Mouse (Mus musculus) MEL (cell line): Measurements from ENCODE around the gene Gm28729. TPM values are rescaled to one million over a fixed set of nuclear protein-coding genes. Genes with fewer than 3 reads are reported as not detected.

Experiments
- DNase-seq: peaks from one replicate; pipeline ENCODE4 v3.0.0; 2011; ENCODE audit warnings: low read depth, low spot score
- H3K27ac ChIP-seq: 2 replicates; pipeline ENCODE4 v1.5.1; 2012; ENCODE audit warnings: low read depth, mild to moderate bottlenecking, control low read depth, low read length, moderate library complexity; ENCODE audit not compliant: control insufficient read depth
- H3K27me3 ChIP-seq, 2 experiments: fragments of 150-350 bp in 1 of 2; sonication (generic) in 1 of 2; 2 replicates each; pipeline ENCODE4 v1.6.1; 2012; ENCODE audit warnings: low read length in 2 of 2, mild to moderate bottlenecking in 2 of 2, improper control_type of control experiment in 1 of 2, moderate library complexity in 1 of 2; ENCODE audit not compliant: insufficient read depth in 2 of 2, control insufficient read depth in 1 of 2
- H3K36me3 ChIP-seq, 2 experiments: 2 replicates each; pipeline ENCODE4 v1.6.1; 2012 to 2014; ENCODE audit warnings: low read length in 2 of 2, improper control_type of control experiment in 1 of 2, inconsistent platforms in 1 of 2, mild to moderate bottlenecking in 1 of 2; ENCODE audit not compliant: insufficient read depth in 2 of 2, control insufficient read depth in 1 of 2
- H3K4me1 ChIP-seq, 2 experiments: fragments of 150-350 bp in 1 of 2; sonication (generic) in 1 of 2; 2 replicates each; pipeline ENCODE4 v1.6.1; 2012; ENCODE audit warnings: low read length in 2 of 2, improper control_type of control experiment in 1 of 2, mild to moderate bottlenecking in 1 of 2; ENCODE audit not compliant: insufficient read depth in 2 of 2, control insufficient read depth in 1 of 2
- H3K4me3 ChIP-seq, 2 experiments: fragments of 150-350 bp in 1 of 2; sonication (generic) in 1 of 2; 2 replicates each; pipeline ENCODE4 v1.5.1; 2012; ENCODE audit warnings: low read depth in 2 of 2, low read length in 2 of 2, mild to moderate bottlenecking in 2 of 2, moderate library complexity in 2 of 2, control low read depth in 1 of 2, improper control_type of control experiment in 1 of 2; ENCODE audit not compliant: control insufficient read depth in 1 of 2, insufficient read depth in 1 of 2
- H3K79me2 ChIP-seq: 2 replicates; pipeline ENCODE4 v1.6.1; 2012; ENCODE audit warnings: mild to moderate bottlenecking, low read length, moderate library complexity; ENCODE audit not compliant: control insufficient read depth, poor library complexity, insufficient read depth
- H3K9ac ChIP-seq: 2 replicates; pipeline ENCODE4 v1.6.1; 2012; ENCODE audit warnings: low read depth, mild to moderate bottlenecking, control low read depth, low read length, moderate library complexity; ENCODE audit not compliant: control insufficient read depth, poor library complexity, severe bottlenecking
- H3K9me3 ChIP-seq: fragments of 150-350 bp; sonication (generic); replicated peaks from 2 replicates; pipeline ENCODE4 v1.6.1; 2012; ENCODE audit warnings: mild to moderate bottlenecking, low read length, improper control_type of control experiment, moderate library complexity; ENCODE audit not compliant: insufficient read depth
- CTCF ChIP-seq, 3 experiments: IDR thresholded peaks in 2 of 3; conservative IDR thresholded peaks in 1 of 3; 2 replicates each; pipeline ENCODE4 v1.5.1; 2011 to 2012; ENCODE audit warnings: low read length in 3 of 3, low read depth in 2 of 3, mild to moderate bottlenecking in 2 of 3, improper control_type of control experiment in 1 of 3, inconsistent platforms in 1 of 3, mixed read lengths in 1 of 3, moderate library complexity in 1 of 3; ENCODE audit not compliant: control insufficient read depth in 1 of 3, insufficient read depth in 1 of 3, poor library complexity in 1 of 3, severe bottlenecking in 1 of 3
- E2F4 ChIP-seq: IDR thresholded peaks from 2 replicates; pipeline ENCODE4 v1.6.1; 2011; ENCODE audit warnings: low read depth, low read length, improper control_type of control experiment, borderline replicate concordance
- ELF1 ChIP-seq: IDR thresholded peaks from 2 replicates; pipeline ENCODE4 v1.6.1; 2014; ENCODE audit warnings: low read depth, mild to moderate bottlenecking, inconsistent platforms, low read length, improper control_type of control experiment, moderate library complexity
- EP300 ChIP-seq, 2 experiments: IDR thresholded peaks; 2 replicates each; pipeline ENCODE4 v1.6.1; 2011; ENCODE audit warnings: improper control_type of control experiment in 2 of 2, low read length in 2 of 2, low read depth in 1 of 2, mild to moderate bottlenecking in 1 of 2
- ETS1 ChIP-seq: IDR thresholded peaks from 2 replicates; pipeline ENCODE4 v1.6.1; 2012; ENCODE audit warnings: low read depth, mild to moderate bottlenecking, inconsistent platforms, low read length, improper control_type of control experiment, moderate library complexity
- HCFC1 ChIP-seq: IDR thresholded peaks from 2 replicates; pipeline ENCODE4 v1.6.1; 2012; ENCODE audit warnings: low read depth, mild to moderate bottlenecking, inconsistent platforms, low read length, improper control_type of control experiment, moderate library complexity
- KAT2A ChIP-seq: conservative IDR thresholded peaks from 2 replicates; pipeline ENCODE4 v1.6.1; 2012; ENCODE audit warnings: low read depth, low read length, improper control_type of control experiment, inconsistent platforms
- MAFK ChIP-seq: IDR thresholded peaks from 2 replicates; pipeline ENCODE4 v1.6.1; 2011; ENCODE audit warnings: low read depth, mild to moderate bottlenecking, low read length, improper control_type of control experiment, borderline replicate concordance
- MAX ChIP-seq: IDR thresholded peaks from 2 replicates; pipeline ENCODE4 v1.6.1; 2011; ENCODE audit warnings: low read length, improper control_type of control experiment
- MXI1 ChIP-seq: IDR thresholded peaks from 2 replicates; pipeline ENCODE4 v1.6.1; 2011; ENCODE audit warnings: mild to moderate bottlenecking, low read depth, low read length, improper control_type of control experiment
- MYC ChIP-seq: IDR thresholded peaks from 2 replicates; pipeline ENCODE4 v1.6.1; 2011; ENCODE audit warnings: low read depth, mild to moderate bottlenecking, low read length, improper control_type of control experiment, moderate library complexity
- POLR2A ChIP-seq, 2 experiments: IDR thresholded peaks; 2 replicates each; pipeline ENCODE4 v1.6.1; 2011 to 2012; ENCODE audit warnings: low read length in 2 of 2, mild to moderate bottlenecking in 2 of 2, control low read depth in 1 of 2, improper control_type of control experiment in 1 of 2, low read depth in 1 of 2, moderate library complexity in 1 of 2; ENCODE audit not compliant: control insufficient read depth in 1 of 2, insufficient read depth in 1 of 2, poor library complexity in 1 of 2
- POLR2AphosphoS2 ChIP-seq: IDR thresholded peaks from 2 replicates; pipeline ENCODE4 v1.6.1; 2011; ENCODE audit warnings: low read length, improper control_type of control experiment
- POLR2AphosphoS5 ChIP-seq: IDR thresholded peaks from 2 replicates; pipeline ENCODE4 v1.6.1; 2012; ENCODE audit warnings: low read depth, borderline replicate concordance, mild to moderate bottlenecking, inconsistent platforms, low read length, moderate library complexity, mixed read lengths
- RCOR1 ChIP-seq: IDR thresholded peaks from 2 replicates; pipeline ENCODE4 v1.6.1; 2012; ENCODE audit warnings: low read depth, mild to moderate bottlenecking, inconsistent platforms, low read length, improper control_type of control experiment
- SIN3A ChIP-seq: IDR thresholded peaks from 2 replicates; pipeline ENCODE4 v1.6.1; 2012; ENCODE audit warnings: low read length, improper control_type of control experiment, inconsistent platforms
- TCF12 ChIP-seq: IDR thresholded peaks from 2 replicates; pipeline ENCODE4 v1.6.1; 2014; ENCODE audit warnings: low read depth, mild to moderate bottlenecking, inconsistent platforms, low read length, improper control_type of control experiment, moderate library complexity
- ZNF384 ChIP-seq: IDR thresholded peaks from 2 replicates; pipeline ENCODE4 v1.6.1; 2012; ENCODE audit warnings: low read depth, mild to moderate bottlenecking, inconsistent platforms, low read length, improper control_type of control experiment
- polyA plus RNA-seq, 2 experiments: library from polyadenylated mRNA; stranded (reverse) in 1 of 2; unstranded in 1 of 2; fragments of >175 nt in 1 of 2; fragments of >200 nt in 1 of 2; gene quantifications; 2 replicates each; pipeline versions ENCODE4 v1.2.1 to v1.2.4; 2012; ENCODE audit warnings: low replicate concordance in 2 of 2, low read depth in 1 of 2; ENCODE audit not compliant: insufficient read length in 2 of 2, insufficient read depth in 1 of 2, missing spikeins in 1 of 2
- total RNA-seq: library from RNA; depleted of rRNA; stranded (reverse); fragments of 300-350 nt; gene quantifications from 2 replicates; pipeline ENCODE4 v1.2.3, GENCODE M21; 2012

Gm28729 gene
- total and polyA plus RNA-seq, 3 experiments: not detected

DNA sequence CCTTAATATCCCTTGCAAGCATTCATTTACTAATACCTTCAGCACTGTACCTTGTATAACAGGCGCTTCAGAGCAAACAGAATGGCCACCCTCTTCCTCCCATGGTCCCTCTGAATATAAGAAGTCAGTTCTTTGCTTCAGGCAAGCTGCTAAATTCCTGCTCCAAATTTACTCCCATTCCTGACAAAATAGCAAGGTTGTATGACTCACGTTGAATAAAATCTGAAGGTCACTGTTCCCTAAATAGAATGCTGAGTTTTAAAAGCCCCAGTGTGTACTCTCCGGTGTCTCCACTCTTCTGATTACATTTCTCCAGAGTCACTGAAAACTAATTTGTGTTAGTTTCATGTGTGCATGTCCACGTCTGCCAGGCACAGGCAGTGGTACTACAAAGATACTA, 79.7 kb downstream of the Gm28729 start:
- Histone ChIP-seq H3K36me3 (no peaks in the 10 kb centered on the region), H3K4me1 (no peaks in the 10 kb centered on the region), H3K9me3 (no peaks in the 10 kb centered on the region), H3K79me2 (no peaks in the 10 kb centered on the region)
- no peak for TF ChIP-seq E2F4
- TF ChIP-seq, all 39 proteins: peak for 0
- H3K27me3 ChIP-seq: no peaks in the 10 kb centered on the region
- no peak overlapping the region for H3K4me3 ChIP-seq
- H3K27ac ChIP-seq: no peak overlapping the region
- no peak for DNase-seq
- no peak overlapping the region for H3K9ac ChIP-seq

DNA sequence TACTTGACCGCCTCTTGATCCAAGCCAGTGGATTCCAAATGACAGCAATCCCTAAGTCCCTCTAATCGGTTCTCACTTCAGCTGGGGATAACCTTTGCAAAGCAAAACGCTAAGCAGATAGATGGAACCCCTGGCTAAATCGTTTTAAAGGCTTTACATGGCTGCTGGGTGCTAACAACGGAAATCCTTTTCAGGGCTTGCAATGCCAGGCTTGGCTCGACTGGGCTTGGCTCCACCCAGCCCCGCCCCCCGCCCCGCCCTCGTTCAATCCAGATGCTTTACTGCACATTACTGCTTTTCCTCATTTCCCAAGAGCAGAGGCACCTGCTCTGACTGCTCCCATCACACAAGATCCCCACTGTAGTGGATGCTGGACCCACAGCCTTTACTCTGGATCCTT, 83.0 kb downstream of the Gm28729 start:
- Histone ChIP-seq H3K36me3 (no peaks in the 10 kb centered on the region), H3K27me3 (no peaks in the 10 kb centered on the region), H3K27ac (no peak overlapping the region), H3K9ac (no peak overlapping the region), H3K79me2 (no peaks in the 10 kb centered on the region; the same call in 1 of the 2 replicates), H3K9me3 (no peaks in the 10 kb centered on the region), H3K4me1 (peaks cover 0 to 10% of the 10 kb centered on the region in 2 experiments; a peak in 2 of 4 replicates), H3K4me3 (no peak overlapping the region)
- TF ChIP-seq RCOR1: no peak
- no peak for TF ChIP-seq MYC
- no peak for DNase-seq

DNA sequence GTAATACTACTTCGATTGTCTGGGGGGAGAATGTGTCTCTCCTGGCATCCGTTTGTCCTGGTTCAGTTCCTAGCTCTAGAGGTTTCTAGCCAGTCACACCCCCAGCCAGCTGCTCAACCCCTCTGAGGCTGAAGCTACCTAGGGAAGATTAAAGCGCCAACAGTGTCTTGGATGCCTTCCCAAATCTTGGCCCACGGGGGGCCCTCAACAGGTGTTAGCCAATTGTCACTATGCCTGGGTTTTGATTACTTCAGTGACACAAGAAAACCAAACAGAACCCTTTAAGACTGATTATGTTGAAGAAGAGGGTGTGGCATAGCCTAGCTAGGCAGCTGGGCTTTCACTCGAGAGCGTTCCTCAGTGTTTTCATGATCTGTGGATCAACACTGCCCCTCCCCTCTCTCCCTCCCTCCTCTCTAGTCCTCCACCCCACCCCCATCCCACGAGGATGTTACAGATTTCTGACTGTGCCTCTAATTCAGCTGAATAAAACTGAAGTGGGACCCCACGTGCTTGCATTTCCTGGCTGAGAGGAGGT, 86.7 kb downstream of the Gm28729 start:
- Histone ChIP-seq H3K4me3 (peak overlapping the region; percentile 72 to 81), H3K27me3 (no peaks in the 10 kb centered on the region; a peak in 1 of 4 replicates), H3K36me3 (no peaks in the 10 kb centered on the region), H3K9me3 (no peaks in the 10 kb centered on the region), H3K27ac (no peak overlapping the region), H3K79me2 (no peaks in the 10 kb centered on the region; the same call in 1 of the 2 replicates), H3K4me1 (peaks cover 0 to 10% of the 10 kb centered on the region in 2 experiments; a peak in 2 of 4 replicates), H3K9ac (peak overlapping the region; percentile 71)
- DNase-seq: no peak
- TF ChIP-seq HCFC1: no peak
- peak; percentile 42; the same call in 1 of the 2 replicates for TF ChIP-seq RCOR1
- peak; percentile 55; the same call in 1 of the 2 replicates for TF ChIP-seq SIN3A
- TF ChIP-seq KAT2A: no peak
- peak; percentile 45 for TF ChIP-seq MXI1

DNA sequence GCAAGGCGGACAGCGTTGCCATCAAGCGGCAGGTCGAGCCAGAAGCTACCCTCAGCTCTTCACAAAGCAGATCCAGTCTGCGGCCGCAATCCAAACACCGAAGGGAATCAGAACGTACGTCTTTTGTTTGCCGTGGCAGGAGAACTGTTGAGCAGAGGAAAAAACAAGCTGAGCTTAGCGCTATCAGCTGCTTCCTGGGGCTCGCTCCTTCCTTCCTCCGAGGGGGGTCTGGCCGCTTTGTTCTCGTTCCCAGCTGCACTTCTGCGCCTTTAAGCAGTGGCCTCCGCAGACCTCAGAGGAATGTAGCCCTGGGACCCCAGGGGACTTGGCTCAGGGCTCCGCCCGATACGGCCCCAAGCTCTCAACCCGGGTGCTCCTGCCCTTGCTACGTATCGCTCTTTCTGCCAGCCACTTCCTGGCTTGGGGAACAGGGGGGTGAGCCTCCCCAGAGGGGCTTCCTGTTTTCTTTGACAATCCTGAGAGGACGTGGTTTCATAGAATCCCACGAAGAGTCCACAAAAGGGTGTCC, 87.2 kb downstream of the Gm28729 start:
- Histone ChIP-seq H3K4me1 (peaks cover 0 to 10% of the 10 kb centered on the region in 2 experiments; a peak in 2 of 4 replicates), H3K79me2 (no peaks in the 10 kb centered on the region; the same call in 1 of the 2 replicates), H3K9me3 (no peaks in the 10 kb centered on the region), H3K9ac (peak overlapping the region; percentile 71), H3K27ac (no peak overlapping the region), H3K4me3 (peak overlapping the region; percentile 72 to 81), H3K27me3 (no peaks in the 10 kb centered on the region; a peak in 1 of 4 replicates), H3K36me3 (no peaks in the 10 kb centered on the region)
- DNase-seq: peak; percentile 68
- TF ChIP-seq SIN3A: no peak
- TF ChIP-seq ETS1: 0 out of 2 replicates have a peak, but pooled peaks have one; percentile 5
- TF ChIP-seq POLR2A (IDR thresholded peaks at IDR 0.05; ENCODE audit: control insufficient read depth in 1 of 2, insufficient read depth in 1 of 2, low read depth in 1 of 2, low read length in 2 of 2, poor library complexity in 1 of 2): no peak
- TF ChIP-seq ELF1: peak; percentile 68; the same call in 1 of the 2 replicates
- TF ChIP-seq CTCF (IDR thresholded peaks at IDR 0.05 in 2 of 3, conservative IDR thresholded peaks at IDR 0.05 in 1 of 3; ENCODE audit: control insufficient read depth in 1 of 3, insufficient read depth in 1 of 3, low read depth in 2 of 3, low read length in 3 of 3, poor library complexity in 1 of 3, severe bottlenecking in 1 of 3): no peak
- TF ChIP-seq POLR2AphosphoS2: no peak
- TF ChIP-seq ZNF384: no peak
- no peak for TF ChIP-seq MAX
- no peak for TF ChIP-seq TCF12
- no peak for TF ChIP-seq POLR2AphosphoS5
- no peak for TF ChIP-seq EP300 (IDR thresholded peaks at IDR 0.05; ENCODE audit: low read depth in 1 of 2, low read length in 2 of 2)
- no peak for TF ChIP-seq MAFK
